ENCODE assay signal across 24 mouse cellular contexts in the genomic region with DNA sequence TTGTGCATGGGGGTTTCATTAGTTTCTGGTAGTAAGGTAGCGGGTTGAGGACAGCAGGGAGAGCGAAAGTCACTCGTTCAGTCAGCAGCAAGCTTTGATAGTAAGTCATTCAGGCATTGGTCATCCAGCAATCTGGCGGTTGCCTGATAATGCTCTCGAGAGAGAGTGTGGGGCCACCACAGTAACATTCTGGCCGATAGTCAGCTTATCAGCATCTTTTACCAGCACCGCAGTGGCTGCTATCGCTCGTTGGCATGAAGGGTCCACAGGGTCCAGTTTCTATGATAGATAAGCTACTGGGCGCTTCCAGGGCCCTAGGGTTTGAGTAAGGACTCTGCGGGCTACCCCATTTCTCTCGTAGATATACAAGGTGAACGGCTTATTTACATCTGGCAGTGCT.
DNase-seq lines count a peak whose midpoint lies in the region; ATAC-seq and TF ChIP-seq lines count a peak whose summit lies in the region.
"Had no signal": no experiment of that assay in that cellular context is flagged by ENCODE, and none has a peak within 500 bp of the region (broad histone marks: within the 10 kb centered on the region; RNA-seq: fewer than 3 reads in every experiment).

No protein-coding gene starts in this region.

- H3K4me3 ChIP-seq in heart, embryonic 13.5 days, result peak overlapping the region; percentile 14; the same call in 1 of the 2 replicates
- H3K4me3 ChIP-seq in heart, embryonic 16.5 days (ENCODE audit: low read length), result 0 out of 2 replicates have a peak overlapping the region, but pooled peaks have one; percentile 10
- no peak overlapping the region for H3K4me3 ChIP-seq in heart, adult 2 months
- no peak overlapping the region; a peak in 1 of 4 replicates for H3K4me3 ChIP-seq in MEL (ENCODE audit: control insufficient read depth in 1 of 2, insufficient read depth in 1 of 2, low read depth in 2 of 2, low read length in 2 of 2)
- H3K4me3 ChIP-seq: forebrain, embryonic 10.5 days; forebrain, embryonic 13.5 days; gastrocnemius, adult 2 months; hindbrain, embryonic 10.5 days; hindbrain, embryonic 13.5 days; intestine, embryonic 15.5 days had no signal

- peaks cover 8% of the 10 kb centered on the region; the same call in 1 of the 2 replicates for H3K4me1 ChIP-seq in heart, embryonic 13.5 days
- H3K4me1 ChIP-seq in heart, embryonic 16.5 days (ENCODE audit: control insufficient read depth, insufficient read depth, low read length), result no peaks in the 10 kb centered on the region
- no peaks in the 10 kb centered on the region for H3K4me1 ChIP-seq in heart, adult 2 months (ENCODE audit: control insufficient read depth, insufficient read depth, low read length)
- peaks cover 0 to 5% of the 10 kb centered on the region in 2 experiments; a peak in 1 of 4 replicates for H3K4me1 ChIP-seq in MEL (ENCODE audit: control insufficient read depth in 1 of 2, insufficient read depth in 2 of 2, low read length in 2 of 2)
- H3K4me1 ChIP-seq: forebrain, embryonic 10.5 days; forebrain, embryonic 13.5 days; hindbrain, embryonic 10.5 days; hindbrain, embryonic 13.5 days; intestine, embryonic 15.5 days had no signal

- H3K4me2 ChIP-seq in heart, embryonic 13.5 days, result peak overlapping the region; percentile 46
- peak overlapping the region; percentile 36; the same call in 1 of the 2 replicates for H3K4me2 ChIP-seq in heart, embryonic 16.5 days (ENCODE audit: low read depth, low read length)
- H3K4me2 ChIP-seq: forebrain, embryonic 13.5 days; hindbrain, embryonic 13.5 days; intestine, embryonic 15.5 days had no signal

- WGBS in heart, embryonic 13.5 days, result 53% methylated on average over 13 of the region's 13 CpGs
- WGBS in heart, embryonic 16.5 days, result 54% methylated on average over 13 of the region's 13 CpGs
- WGBS in heart, adult 2 months, result 64% methylated on average over 13 of the region's 13 CpGs

- H3K27ac ChIP-seq in heart, embryonic 13.5 days (replicated peaks), result no peak overlapping the region
- no peak overlapping the region for H3K27ac ChIP-seq in heart, embryonic 16.5 days (ENCODE audit: low read length)
- no peak overlapping the region for H3K27ac ChIP-seq in heart, adult 2 months
- no peak overlapping the region for H3K27ac ChIP-seq in MEL (ENCODE audit: control insufficient read depth, low read depth, low read length)
- H3K27ac ChIP-seq: forebrain, embryonic 10.5 days; forebrain, embryonic 13.5 days; gastrocnemius, adult 2 months; hindbrain, embryonic 10.5 days; hindbrain, embryonic 13.5 days; intestine, embryonic 15.5 days had no signal

- no peak for TF ChIP-seq EP300 in heart, adult 2 months (IDR thresholded peaks at IDR 0.05; ENCODE audit: insufficient read depth, low read depth, low read length)
- peak; percentile 57 to 66 for TF ChIP-seq EP300 in MEL (IDR thresholded peaks at IDR 0.05; ENCODE audit: low read depth in 1 of 2, low read length in 2 of 2)

- peak; percentile 84 for DNase-seq in heart, adult 11 months
- DNase-seq in heart, adult 8-10 months (ENCODE audit: low spot score), result no peak
- DNase-seq in heart, postnatal 36 days, result no peak
- DNase-seq in heart, adult 2 months, result no peak
- peak; percentile 38 for DNase-seq in MEL (ENCODE audit: low read depth, low spot score)
- DNase-seq: adrenal gland, postnatal 10 days; adrenal gland, postnatal 36 days; cerebellum, adult 18-20 months; cerebellum, adult 9-10 months; cerebellum, postnatal 14 days; gastrocnemius, adult 2 months; gastrocnemius, postnatal 14 days; kidney, adult 11 months; kidney, adult 8-10 months had no signal

- no peaks in the 10 kb centered on the region for H3K27me3 ChIP-seq in heart, embryonic 13.5 days (replicated peaks)
- H3K27me3 ChIP-seq in heart, embryonic 16.5 days (ENCODE audit: control insufficient read depth, insufficient read depth, low read length), result no peaks in the 10 kb centered on the region
- H3K27me3 ChIP-seq in heart, adult 2 months (ENCODE audit: control insufficient read depth, insufficient read depth, low read length), result no peaks in the 10 kb centered on the region
- no peaks in the 10 kb centered on the region for H3K27me3 ChIP-seq in MEL (ENCODE audit: control insufficient read depth in 1 of 2, insufficient read depth in 2 of 2, low read length in 2 of 2)
- H3K27me3 ChIP-seq: forebrain, embryonic 13.5 days; hindbrain, embryonic 13.5 days; intestine, embryonic 15.5 days; Patski had no signal

- no peak for ATAC-seq in heart, embryonic 13.5 days (ENCODE audit: extremely low read depth, insufficient number of reproducible peaks, low FRiP score, low TSS enrichment)
- ATAC-seq in heart, embryonic 16.5 days (replicated peaks; ENCODE audit: extremely low read depth, insufficient read depth, low FRiP score), result no peak
- ATAC-seq: forebrain, embryonic 13.5 days; forebrain, embryonic 16.5 days; hindbrain, embryonic 16.5 days; intestine, embryonic 15.5 days; Patski had no signal

- TF ChIP-seq RAD21 in MEL (IDR thresholded peaks at IDR 0.05; ENCODE audit: low read depth, low read length), result no peak

- TF ChIP-seq CTCF in heart, adult 2 months (IDR thresholded peaks at IDR 0.05), result no peak
- TF ChIP-seq CTCF in MEL (IDR thresholded peaks at IDR 0.05 in 2 of 3, conservative IDR thresholded peaks at IDR 0.05 in 1 of 3; ENCODE audit: control insufficient read depth in 1 of 3, insufficient read depth in 1 of 3, low read depth in 2 of 3, low read length in 3 of 3, poor library complexity in 1 of 3, severe bottlenecking in 1 of 3), result no peak

- H3K79me2 ChIP-seq in heart, adult 2 months (replicated peaks; ENCODE audit: control insufficient read depth, insufficient read depth, low read length), result no peaks in the 10 kb centered on the region
- H3K79me2 ChIP-seq in MEL (ENCODE audit: control insufficient read depth, insufficient read depth, low read length, poor library complexity), result no peaks in the 10 kb centered on the region

- H3K36me3 ChIP-seq in heart, embryonic 13.5 days, result no peaks in the 10 kb centered on the region
- no peaks in the 10 kb centered on the region for H3K36me3 ChIP-seq in heart, embryonic 16.5 days (ENCODE audit: control insufficient read depth, insufficient read depth)
- H3K36me3 ChIP-seq in heart, adult 2 months (ENCODE audit: control insufficient read depth, insufficient read depth, low read length), result no peaks in the 10 kb centered on the region
- no peaks in the 10 kb centered on the region for H3K36me3 ChIP-seq in MEL (ENCODE audit: control insufficient read depth in 1 of 2, insufficient read depth in 2 of 2, low read length in 2 of 2)
- H3K36me3 ChIP-seq: forebrain, embryonic 10.5 days; hindbrain, embryonic 10.5 days; hindbrain, embryonic 13.5 days; intestine, embryonic 15.5 days had no signal

- no peak for TF ChIP-seq POLR2A in heart, adult 2 months (IDR thresholded peaks at IDR 0.05; ENCODE audit: insufficient read depth, low read depth, low read length)
- no peak for TF ChIP-seq POLR2A in MEL (IDR thresholded peaks at IDR 0.05; ENCODE audit: control insufficient read depth in 1 of 2, insufficient read depth in 1 of 2, low read depth in 1 of 2, low read length in 2 of 2, poor library complexity in 1 of 2)

- H3K9me3 ChIP-seq in heart, embryonic 13.5 days, result peaks cover 14% of the 10 kb centered on the region; the same call in 1 of the 2 replicates
- H3K9me3 ChIP-seq in heart, embryonic 16.5 days (replicated peaks; ENCODE audit: control insufficient read depth, low read length), result peaks cover 5% of the 10 kb centered on the region
- H3K9me3 ChIP-seq in MEL (replicated peaks; ENCODE audit: insufficient read depth, low read length), result no peaks in the 10 kb centered on the region
- H3K9me3 ChIP-seq: forebrain, embryonic 13.5 days; intestine, embryonic 15.5 days had no signal

- intact Hi-C loops in heart, postnatal 36 days (cut with DNase I), result no loop called here
- intact Hi-C loops in heart, adult 2 months (cut with DNase I), result no loop called here

- no peak overlapping the region for H3K9ac ChIP-seq in heart, embryonic 13.5 days
- H3K9ac ChIP-seq in heart, embryonic 16.5 days (ENCODE audit: low read length), result no peak overlapping the region
- no peak overlapping the region for H3K9ac ChIP-seq in heart, adult 2 months (ENCODE audit: low read depth, low read length)
- no peak overlapping the region for H3K9ac ChIP-seq in MEL (ENCODE audit: control insufficient read depth, low read depth, low read length, poor library complexity, severe bottlenecking)
- H3K9ac ChIP-seq: forebrain, embryonic 13.5 days; hindbrain, embryonic 13.5 days; intestine, embryonic 15.5 days had no signal

TF ChIP-seq in MEL, 35 proteins besides CTCF, POLR2A, EP300 and RAD21:
- peak; percentile 67 for TF ChIP-seq TCF12 (IDR thresholded peaks at IDR 0.05; ENCODE audit: low read depth, low read length)
- no peak for TF ChIP-seq JUND (IDR thresholded peaks at IDR 0.05; ENCODE audit: low read depth, low read length)
- TF ChIP-seq GABPA (IDR thresholded peaks at IDR 0.05; ENCODE audit: low read depth, low read length), result no peak
- TF ChIP-seq MAFK (IDR thresholded peaks at IDR 0.05; ENCODE audit: borderline replicate concordance, low read depth, low read length), result no peak
- TF ChIP-seq POLR2AphosphoS2 (IDR thresholded peaks at IDR 0.05; ENCODE audit: low read length), result no peak
- TF ChIP-seq SIN3A (IDR thresholded peaks at IDR 0.05; ENCODE audit: low read length), result no peak
- no peak for TF ChIP-seq MEF2A (IDR thresholded peaks at IDR 0.05; ENCODE audit: extremely low read depth, insufficient replicate concordance, low read depth, low read length, poor library complexity, severe bottlenecking)
- TF ChIP-seq TAL1 (IDR thresholded peaks at IDR 0.05; ENCODE audit: low read length), result peak; percentile 27; the same call in 1 of the 2 replicates
- TF ChIP-seq TBP (IDR thresholded peaks at IDR 0.05; ENCODE audit: low read depth, low read length), result no peak
- TF ChIP-seq RCOR1 (IDR thresholded peaks at IDR 0.05; ENCODE audit: low read depth, low read length), result no peak
- no peak for TF ChIP-seq NELFE (IDR thresholded peaks at IDR 0.05; ENCODE audit: low read depth, low read length)
- TF ChIP-seq GATA1 (IDR thresholded peaks at IDR 0.05; ENCODE audit: low read depth, low read length), result peak; percentile 72

Comparison
In these comparisons a context has a peak if more than half of its experiments do, and no peak if none do; other contexts are left out.
1. DNase-seq: peak in heart, adult 11 months (single experiment) and MEL (single experiment); none in heart, adult 8-10 months (single experiment), heart, postnatal 36 days (0 of 2) and heart, adult 2 months (0 of 2).
2. H3K4me3 ChIP-seq: peak in heart, embryonic 13.5 days (single experiment) and heart, embryonic 16.5 days (single experiment); none in heart, adult 2 months (single experiment) and MEL (0 of 2).